Mouse (Mus musculus) ZHBTc4 (cell line): ENCODE results near the gene Smad3.

ENCODE experiments used
- DNase-seq: peaks from one replicate; pipeline ENCODE4 v3.0.0-alpha.2; 2011; ENCODE audit warnings: low read depth, low spot score

Gene Smad3

DNA sequence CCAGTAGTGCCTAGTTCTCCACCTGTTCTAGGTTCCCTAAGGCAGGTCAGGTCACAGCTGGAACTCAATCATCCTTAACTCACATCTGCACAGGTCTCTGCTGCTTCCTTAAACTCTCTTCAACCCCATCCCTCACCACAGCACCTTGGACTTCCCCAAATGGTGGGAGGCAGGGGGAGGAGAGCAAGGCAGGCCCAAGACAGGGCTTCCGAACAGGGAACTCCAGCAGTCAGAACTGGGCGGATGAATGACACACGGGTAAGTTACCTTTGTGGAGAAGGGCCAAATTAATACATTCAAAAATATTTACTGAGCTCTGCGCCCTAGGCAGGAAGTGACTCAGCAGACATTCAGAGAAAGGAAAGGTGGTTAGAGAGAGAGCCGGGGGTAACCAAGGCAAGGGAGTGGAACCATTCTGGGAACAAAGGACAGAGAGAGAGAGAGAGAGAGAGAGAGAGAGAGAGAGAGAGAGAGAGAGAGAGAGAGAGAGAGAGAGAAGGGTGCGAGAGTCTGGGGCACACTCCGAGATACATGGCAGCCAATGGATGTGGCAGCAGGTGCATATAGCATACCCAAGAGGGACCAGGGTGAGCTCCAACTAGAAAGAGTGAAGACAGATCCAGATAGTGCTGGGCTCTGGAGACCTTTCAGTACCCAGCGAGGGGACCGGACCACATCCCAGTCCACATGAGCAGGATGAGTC lies 36.1 kb downstream of the Smad3 start:
- no peak for DNase-seq

DNA sequence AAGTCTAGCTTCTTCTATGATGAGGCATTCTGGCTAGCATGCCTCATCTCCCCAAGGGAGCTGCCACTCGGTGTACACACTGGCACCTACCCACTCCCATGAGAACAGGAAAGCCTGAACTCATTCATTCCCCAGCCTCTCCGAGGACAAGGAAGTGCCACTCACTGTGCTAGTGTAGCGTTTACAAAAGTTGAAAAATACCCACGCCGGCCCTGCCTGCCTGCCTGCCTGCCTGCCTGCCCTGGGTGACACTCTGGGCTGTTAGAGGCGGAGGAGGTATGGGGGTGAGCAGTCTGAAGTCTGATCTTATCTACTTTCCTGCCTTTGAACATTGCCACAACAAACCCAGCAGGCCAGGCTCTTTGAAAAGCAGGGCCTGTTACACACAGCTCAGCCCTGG lies 37.1 kb downstream of the Smad3 start:
- no peak for DNase-seq

DNA sequence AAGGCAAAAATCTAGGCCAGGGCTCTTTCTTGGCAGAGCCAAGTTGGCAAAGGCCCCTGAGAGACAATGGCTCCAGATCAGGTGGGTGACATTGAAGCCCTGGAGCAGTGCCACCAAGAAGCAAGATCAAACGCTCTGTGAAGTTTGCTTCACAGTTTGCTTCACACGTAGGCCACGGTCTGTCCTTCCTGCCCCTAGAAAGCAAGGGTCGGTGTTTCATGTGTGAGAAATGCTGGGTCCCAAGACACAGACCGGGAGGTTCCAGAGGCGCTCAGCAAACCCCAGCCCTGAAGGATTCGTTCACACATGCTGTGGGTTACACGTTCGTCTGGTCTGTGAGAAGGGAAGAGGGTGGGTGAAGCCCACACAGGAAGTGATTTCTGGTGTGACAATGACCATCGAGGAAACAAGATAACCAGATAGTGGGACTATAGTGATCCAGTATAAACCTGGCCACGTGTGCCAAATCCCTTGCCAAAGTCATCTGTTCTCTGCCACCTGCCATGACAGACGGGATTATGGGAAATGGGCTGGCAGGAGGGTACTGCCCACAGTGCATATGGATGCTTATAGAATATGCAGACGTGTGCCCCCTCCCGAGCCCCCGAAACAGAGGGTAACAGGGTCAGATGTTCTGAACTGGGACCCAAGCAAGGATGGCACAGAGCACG lies 37.9 kb downstream of the Smad3 start:
- DNase-seq, result no peak

DNA sequence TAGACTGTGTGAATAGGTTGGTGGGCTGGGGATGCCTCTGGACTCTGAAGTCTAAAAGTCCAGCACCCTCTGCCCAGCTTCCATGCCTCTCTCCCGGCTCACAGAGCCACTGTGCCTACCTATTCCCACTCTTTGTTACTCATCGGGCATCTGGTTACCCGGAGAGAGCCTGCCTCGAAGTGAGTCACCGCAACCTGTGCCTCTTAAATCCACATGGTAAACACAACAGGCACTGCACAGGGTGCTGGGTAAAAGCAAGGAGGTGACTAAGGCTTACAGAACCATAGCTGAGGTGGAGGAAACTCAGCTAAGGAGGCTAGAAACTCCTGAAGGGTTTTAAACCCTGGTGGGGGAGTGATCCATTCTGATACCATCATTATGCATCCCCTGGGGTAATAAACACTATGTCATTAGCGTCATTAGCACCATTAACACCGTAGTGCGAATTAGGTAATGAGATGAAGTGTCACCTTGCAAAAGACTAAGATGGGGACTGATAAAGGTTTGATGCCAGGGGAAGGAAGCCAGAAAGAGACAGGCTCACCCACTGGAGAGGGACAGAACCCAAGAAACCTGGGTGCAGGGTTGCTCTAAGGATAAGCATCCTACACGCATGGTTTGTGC lies 38.9 kb downstream of the Smad3 start:
- no peak for DNase-seq

DNA sequence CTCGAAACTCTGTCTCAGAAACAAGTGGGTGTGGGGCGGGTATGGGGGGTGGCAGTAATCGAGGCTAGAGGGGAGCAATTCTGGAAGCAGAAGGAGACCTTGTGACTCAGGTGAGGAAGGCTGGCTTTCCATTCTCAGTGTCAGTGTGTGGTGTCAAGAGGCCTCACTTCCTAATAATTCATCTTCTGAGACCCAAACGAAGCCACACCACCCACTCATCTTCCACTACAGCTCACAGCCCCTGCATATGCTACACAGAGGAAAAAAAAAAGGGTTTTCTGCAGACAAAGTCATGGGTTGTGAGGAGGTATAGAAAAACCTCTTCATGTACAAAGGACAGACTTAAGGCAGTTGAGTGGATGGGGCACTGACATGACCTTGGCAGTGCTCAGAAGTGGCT lies 39.6 kb downstream of the Smad3 start:
- DNase-seq, result no peak

DNA sequence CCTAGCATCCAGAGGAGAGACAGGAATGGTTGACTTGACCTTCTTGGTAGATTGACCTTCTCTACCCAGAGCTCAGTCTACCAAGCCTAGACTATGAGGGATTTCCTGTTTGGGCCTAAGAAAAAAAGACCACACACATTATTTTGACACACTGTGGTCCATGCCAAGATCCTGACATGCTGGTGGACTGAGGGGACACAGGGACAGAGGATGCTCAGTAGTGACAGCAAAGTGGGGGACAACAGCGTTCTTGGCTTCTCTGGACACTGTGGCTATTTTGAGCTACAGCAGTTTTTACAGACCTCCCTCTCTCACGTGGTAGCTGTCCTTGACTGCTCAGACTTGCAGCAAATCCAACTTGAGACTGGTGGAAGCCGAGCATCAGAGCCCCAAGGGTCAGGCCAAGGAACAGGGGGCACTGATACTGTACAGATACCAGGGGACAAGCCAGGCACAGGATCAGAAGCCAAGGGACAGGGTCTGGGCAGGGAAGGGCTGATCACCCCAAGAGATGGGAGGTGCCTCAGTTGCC lies 40.3 kb downstream of the Smad3 start:
- no peak for DNase-seq

DNA sequence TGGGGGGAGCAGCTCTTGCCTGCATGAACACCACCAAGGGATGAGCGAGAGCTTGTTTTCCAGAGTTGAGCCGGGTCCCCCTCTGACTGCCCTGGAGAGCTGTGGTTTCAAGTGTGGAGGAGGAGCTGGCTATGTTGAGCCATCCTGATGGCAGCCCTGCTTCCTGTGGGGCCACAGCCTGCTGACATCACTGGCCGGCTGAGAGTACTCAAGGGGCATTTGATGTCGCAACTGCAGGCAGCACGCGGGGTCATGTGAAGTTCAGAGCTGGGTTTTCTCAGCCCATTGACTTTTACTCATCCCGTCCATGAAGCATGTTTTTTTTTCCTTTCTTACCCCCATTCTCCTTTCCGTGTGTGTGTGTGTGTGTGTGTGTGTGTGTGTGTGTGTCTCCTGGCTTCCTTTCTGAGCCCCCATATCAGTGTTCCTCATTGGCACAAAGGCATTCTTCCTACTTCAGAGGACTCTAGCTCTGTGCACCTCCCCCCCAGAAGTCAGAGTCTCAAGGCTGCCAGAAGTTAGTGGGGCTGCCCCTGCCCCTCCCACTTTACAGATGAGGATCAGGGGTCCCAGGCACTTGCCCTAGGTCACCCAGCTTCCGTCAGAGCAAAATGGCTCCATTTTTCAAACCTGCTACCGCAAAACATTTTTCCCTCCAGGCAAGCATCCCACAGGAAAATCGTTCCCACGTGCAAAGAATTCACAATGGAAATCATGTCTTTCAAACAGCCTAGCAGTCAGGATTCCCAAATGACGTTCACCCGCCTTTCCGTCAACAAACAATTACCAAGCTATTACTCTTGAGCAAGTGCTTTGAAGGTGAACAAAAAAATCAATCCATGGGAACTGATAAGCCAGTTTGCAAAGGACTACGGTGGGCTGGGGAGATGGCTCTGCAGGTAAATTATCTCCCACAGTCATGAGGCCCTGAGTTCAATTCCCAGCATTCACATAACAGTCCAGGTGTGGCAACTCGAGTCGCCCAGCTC lies 41.4 kb downstream of the Smad3 start:
- DNase-seq, result peak; percentile 31

DNA sequence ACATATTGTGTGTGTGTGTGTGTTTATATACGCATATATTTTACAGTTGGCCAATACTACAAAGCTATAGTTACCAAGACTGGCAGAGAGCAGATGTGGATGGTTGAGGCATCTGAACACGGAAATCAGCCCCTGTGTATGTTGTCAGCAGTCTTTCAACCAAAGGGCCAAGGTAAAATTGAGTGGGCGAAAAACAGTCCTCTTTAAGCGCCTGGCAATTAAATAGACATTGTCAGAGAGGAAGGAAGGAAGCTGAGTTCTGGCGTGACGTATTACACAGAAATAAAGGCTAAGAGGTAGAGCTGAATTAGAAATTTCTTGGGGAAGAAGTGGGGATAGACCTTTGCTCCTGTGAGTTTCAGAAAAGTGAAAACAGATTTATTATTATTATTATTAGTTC lies 43.2 kb downstream of the Smad3 start:
- DNase-seq, result no peak

DNA sequence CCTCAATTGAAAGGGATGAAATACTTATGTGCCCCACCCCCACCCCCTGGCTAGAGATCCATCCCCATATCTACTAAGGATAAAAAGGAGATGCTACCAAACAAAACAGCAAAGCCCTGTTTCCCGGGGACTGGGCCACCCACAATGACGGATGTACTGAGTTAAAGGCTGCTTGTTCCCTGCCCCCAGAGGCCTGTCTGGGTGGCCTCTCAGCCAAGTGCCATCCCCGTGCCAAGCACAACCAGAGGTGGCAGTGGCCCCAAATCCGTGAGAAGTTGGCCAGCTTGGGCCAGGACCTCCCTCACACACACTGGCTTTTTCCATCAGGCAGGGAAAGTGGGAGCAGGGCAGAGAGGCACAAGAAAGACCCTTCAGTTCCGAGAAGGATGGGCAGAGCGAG lies 45.0 kb downstream of the Smad3 start:
- no peak for DNase-seq

DNA sequence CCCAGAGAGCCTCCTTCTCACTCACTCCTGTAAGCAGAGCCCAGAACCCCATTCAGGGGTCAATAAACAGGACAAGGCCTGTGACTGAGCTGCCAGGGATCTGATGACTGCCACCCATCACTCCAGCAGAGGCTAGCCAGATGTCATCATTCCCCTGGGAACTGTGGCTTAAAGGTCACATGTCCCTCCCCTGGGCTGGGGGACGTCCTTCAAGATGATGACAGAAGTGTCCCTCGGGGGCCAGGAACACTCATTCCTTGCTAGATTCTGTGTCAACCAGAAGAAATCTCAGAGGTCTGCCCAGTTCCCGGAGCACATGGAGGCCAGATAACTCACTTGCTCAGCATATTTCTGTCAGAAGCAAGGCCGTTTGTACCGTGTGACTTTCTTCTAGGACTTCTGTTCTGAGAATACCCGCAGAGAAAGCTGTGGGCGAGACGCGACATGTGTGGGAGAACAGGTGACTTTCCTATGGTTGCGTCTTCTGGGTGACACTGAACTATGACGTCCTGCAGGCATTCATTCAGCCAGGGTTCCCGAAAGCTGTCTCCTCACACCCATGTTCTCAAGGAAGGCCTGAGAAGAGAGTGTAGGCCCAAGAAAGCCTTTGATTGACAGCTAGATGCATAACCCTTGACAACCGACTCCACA lies 46.1 kb downstream of the Smad3 start:
- DNase-seq, result no peak

DNA sequence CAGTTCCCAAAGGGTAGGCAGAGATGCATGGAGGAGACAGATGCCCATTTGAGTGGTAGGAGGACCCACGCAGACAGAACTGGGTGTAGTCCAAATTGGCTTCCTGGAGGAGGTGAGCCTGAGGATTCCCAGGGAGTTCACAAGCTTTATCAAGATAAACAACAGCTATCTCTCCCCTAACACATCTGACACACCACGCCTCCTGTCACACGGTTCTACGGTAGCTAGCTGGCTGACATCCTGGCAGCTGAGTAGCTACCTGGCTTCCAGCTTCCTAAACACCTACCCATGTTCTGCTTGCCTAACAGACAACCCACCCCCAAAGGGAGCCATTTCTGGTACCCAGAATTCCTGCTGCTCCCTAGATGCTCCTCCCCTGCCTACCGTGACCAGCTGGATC lies 47.9 kb downstream of the Smad3 start:
- DNase-seq, result no peak

DNA sequence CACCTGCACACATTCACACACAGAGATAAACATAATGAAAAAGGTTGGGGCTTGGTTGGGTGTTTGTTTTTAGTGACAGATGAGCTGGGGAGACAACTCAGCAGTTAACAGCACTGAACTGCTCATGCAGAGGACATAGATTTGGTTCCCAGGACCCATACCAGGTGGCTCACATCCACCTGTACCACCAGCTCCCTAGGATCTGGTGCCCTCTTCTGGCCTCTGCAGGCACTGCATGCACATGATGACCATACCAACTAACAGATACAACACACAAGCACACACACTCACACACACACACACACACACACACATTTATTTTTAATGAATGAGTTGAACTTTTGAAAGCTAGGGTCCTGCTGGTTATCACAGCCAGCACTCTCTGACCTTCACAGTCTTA lies 48.5 kb downstream of the Smad3 start:
- peak; percentile 69 for DNase-seq

DNA sequence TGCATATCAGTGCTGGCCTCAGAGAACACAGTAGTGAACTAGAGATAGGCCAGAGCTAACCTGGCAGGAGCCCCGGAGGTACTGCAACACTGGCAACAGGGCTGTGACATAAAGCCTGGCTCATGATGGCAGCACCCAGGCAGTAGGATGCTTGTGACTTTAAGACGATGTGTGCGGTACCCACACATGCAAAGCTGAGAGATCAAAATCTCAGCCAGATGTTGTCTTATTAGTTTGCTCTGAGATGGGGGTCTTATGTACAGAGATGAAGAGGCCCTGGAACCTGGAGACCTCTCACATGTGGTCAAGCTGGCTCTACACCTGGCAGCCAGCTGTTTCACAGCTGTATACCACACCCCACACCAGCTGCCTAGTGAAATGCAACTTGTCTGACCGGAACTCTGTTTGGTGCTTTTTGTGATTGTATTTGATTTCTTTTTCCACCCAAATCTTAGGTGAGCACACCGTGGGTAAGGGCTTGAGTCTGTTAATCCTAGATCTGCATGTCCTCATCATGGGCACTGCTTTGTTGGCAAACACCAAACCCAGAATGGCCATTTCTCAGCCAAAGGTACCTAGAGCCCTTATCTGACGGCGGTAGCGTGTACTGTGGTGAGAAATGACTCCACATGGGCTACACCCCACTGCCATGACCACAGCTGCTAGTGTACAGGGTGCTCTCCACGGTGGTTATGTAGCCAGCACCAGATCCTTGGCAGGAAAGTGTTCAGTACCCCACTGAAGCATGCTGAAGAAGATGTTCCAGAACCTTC lies 49.8 kb downstream of the Smad3 start:
- DNase-seq, result no peak

DNA sequence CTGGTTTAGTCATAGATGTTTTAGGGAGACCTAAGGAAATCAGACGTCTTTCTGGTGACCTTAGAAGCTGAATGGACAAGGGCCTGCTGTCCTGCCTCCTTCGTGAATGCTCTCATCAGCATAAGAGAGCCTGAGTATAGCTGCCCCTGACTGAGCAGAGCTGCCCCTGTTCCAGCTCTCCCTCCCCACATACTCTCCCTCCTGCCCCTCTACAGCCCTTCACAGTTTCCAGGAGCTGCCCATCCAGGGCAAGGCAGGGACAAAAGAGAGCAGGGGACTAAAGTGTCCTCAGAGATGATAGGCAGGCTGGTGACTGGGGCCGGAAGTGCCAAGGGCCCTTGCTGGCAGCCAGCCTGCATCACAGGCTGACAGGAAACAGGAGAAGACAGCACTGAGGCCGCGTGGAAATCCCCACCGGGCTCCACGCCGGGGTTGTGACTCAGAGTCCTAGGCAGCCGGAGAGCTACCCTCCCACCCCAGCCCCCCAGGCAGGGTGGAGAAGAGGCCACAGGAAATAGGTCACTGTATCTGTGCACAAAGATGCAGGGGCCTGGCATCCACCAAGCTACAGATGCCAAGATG lies 51.6 kb downstream of the Smad3 start:
- DNase-seq, result no peak

DNA sequence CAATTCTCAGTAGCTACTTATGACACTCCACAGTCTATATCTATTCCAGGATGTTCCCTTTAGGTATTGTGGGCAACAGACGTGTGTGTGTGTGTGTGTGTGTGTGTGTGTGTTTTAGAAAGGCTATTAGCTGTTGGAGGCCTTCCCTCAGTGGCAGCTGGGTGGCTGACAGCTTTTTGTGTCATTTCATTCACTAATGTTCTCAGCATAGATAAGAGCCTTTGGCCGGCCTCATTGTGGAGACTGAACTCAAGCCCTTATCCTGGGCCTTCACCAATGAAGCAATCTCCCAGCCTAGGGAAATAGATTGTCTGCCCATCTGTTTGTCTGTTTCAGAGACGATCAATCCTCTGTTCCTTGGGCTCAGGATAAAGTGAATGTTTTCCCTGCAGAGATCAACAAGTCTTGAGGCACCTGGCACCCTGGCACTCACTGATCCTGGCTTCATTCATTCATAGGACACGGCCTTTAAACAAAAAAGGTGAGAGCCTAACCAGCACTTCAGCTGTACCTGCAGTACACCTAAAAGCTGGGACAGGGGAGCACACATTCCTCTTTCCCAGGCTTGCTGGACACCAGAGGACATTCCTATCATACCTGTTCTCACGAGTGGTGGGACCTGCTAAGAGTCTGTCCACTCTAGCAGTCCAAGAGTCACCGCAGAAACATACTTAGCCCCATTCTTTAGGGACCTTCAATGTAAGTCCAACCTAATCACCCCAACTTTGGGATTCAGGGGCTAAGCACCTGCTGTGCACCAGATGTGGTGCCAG lies 52.6 kb downstream of the Smad3 start:
- DNase-seq, result no peak

DNA sequence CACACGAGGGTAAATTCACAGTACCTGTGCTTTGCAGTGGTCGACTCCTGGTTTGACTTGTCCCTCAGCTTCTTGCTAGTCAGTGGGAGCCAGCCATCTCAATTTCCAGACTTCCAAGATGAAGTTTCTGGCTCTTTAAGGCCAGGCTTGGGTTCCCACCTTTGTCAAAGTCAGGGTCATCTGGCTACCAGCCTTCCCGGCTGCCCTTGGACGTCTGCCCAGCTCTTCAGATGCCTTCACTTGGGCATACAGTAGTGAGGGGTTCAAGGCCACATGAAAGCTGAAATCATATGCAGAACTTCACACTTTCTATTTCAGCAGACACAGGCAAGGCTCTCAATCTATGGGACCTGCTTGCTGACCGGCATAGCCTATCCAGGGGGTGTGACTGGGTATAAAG lies 53.7 kb downstream of the Smad3 start:
- DNase-seq, result no peak

DNA sequence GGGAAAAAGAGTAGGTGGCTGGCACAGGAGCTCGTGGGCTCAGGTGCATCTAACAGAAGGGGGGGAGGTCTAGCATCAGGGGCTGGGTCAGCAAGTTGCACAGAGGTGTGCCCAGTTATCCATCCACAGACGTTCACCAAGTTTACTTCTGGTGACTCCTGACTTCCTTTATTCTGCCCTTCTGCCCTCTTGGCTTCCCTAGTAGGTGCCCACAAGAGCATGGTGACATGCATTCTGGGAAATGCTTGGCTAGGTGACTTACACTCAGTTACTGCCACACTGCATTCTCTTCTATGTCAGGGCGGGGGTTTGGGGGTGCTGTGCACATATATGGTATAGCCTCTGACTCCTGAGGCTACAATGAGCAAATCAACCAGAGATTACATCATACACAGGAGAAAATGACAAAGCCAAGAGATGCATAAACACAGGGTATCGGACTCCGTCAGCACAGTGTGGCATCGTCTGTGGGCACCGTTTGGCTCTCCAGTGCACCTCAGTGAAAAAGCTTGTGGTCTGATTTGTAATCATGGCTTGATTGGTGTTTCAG lies 54.5 kb downstream of the Smad3 start:
- no peak for DNase-seq

DNA sequence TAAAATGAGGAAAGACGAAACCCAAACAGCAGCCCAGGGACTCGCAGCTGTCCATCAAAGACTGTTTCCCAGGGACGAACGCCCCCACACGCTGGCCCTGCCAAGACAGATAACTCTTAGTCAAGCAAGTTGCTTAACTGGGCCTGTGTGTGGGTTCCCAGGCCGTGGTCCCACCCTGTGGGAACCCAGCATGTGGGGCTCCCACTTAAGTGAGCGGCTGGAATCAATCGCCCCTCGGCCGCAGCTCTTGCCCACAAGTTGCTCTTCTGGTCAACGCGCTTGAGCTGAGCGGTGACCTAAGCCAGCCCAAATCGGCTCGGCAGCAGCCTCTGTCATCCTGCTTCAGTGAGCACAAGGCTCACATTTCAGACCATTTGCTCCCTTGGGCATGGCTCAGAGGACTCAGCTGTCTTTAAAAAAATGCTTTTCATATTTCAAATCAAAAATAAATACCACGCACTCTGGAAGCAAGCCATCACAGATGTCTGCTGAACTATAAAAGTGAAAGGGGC lies 55.2 kb downstream of the Smad3 start:
- no peak for DNase-seq

DNA sequence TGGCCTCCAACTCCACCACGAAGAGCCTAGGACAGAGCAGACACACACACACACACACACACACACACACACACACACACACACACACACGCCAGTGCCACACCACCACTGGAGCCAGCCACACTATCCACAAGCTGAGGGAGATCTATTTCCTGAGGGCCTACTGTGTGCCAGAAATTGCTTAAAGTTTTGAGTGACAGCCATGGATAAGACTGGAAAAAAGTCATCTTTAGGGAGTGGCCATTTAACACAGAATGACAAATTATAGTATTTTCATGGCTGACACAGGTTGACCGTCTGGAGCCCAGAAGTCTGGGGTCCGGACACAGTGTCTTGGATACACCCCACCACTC lies 55.9 kb downstream of the Smad3 start:
- DNase-seq, result no peak
